Mouse (Mus musculus) ovary, postnatal 36 days (tissue): Measurements from ENCODE around the gene Ccdc69.
A peak's percentile ranks its signal among the peaks of the same experiment; 100 is the strongest.
"Not testable (repeated sequence)": the region's sequence is repeated elsewhere in the genome, so short reads cannot be mapped to it uniquely, and the experiment has no call there.

Experiments
- DNase-seq: peaks from one replicate; pipeline ENCODE4 v3.0.0; 2022; ENCODE audit warnings: low spot score, mixed read lengths

The Ccdc69 gene

GRCm38 (mm10) chr11:55096731-55097462 lies 19.0 kb upstream of the Ccdc69 start:
- no peak for DNase-seq

DNA sequence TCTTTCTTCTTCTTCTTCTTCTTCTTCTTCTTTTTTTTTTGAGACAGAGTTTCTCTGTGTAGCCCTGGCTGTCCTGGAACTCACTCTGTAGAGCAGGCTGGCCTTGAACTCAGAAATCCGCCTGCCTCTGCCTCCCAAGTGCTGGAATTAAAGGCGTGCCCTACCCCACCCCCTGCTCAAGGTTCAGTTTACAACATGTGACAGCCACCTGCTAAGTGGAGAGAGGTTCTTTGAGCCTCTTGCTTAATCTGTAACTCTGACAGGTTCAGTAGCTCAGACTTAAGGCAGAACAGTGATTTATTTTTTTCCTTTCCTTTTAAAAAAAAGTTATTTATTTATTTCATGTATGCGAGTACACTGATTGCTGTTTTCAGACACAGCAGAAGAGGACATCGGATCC lies 18.4 kb upstream of the Ccdc69 start:
- DNase-seq = not testable (repeated sequence)

- no peak for DNase-seq
Measured at GRCm38 (mm10) chr11:55093096-55093495, 15.2 kb upstream of the Ccdc69 start.

GRCm38 (mm10) chr11:55089892-55090291 lies 12.0 kb upstream of the Ccdc69 start:
- DNase-seq = no peak

DNA sequence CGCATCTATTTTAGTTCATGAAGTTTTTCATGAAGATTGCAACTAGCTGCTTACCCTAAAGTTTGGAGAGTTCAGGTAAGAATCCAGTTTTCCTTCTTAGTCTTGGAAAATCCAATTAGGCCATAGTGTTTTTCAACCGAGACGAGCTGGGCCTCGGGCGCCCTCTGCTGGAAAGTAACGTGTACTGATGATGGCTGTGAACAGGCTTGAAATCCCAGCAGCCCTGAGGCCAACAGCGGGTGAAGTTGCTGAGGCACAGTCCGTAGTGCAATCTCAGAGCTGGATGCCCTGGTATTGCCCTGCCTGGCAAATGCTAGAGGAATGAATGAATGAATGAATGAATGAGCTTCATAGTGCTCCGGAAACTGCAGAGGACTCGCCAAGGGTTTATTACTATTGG lies 9.1 kb upstream of the Ccdc69 start:
- peak; percentile 66 for DNase-seq

GRCm38 (mm10) chr11:55085396-55085795 lies 7.5 kb upstream of the Ccdc69 start:
- DNase-seq = no peak

- no peak for DNase-seq
Measured at GRCm38 (mm10) chr11:55084629-55085028, 6.7 kb upstream of the Ccdc69 start.

DNA sequence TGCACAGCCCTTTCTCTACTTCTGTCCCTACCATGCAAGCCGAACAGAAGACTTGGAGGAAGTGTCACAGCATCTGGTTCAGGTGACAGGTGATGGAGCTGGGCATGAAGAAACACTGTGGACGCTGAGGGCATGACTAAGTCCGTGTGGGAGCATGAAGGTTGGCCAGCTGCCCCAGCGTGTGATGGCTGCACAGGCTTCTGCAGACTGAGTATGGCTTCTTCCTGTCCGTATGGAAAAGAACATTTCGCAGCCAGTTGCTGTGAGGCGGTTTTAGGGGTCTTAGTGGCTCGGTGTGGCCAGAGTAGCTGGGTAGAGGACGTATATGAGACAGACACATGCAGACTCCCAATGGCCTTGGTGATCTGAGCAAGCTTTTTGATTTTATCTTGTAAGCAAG lies 3.3 kb upstream of the Ccdc69 start:
- DNase-seq = no peak

DNA sequence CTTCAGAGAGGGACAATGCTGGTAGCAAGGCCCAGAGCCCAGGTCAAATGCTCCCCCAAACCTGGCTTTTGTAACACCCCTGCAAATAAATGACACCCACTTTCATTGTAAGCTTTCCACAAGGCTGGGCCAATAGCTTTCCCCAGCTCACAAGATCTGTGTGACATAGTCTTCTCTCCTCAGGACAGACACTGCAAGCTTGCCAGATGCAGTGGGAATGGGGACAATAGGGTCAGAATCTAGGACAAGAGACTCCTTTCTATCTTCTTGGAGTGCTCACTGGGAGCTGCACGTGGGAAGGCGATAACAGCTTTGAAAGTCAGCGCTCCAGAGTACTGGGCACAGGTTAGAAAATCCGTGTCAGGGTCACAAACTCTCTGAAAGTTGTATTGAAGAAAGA lies 1.2 kb upstream of the Ccdc69 start:
- DNase-seq = no peak

GRCm38 (mm10) chr11:55078502-55078901 lies 571 bp upstream of the Ccdc69 start:
- DNase-seq = no peak

DNA sequence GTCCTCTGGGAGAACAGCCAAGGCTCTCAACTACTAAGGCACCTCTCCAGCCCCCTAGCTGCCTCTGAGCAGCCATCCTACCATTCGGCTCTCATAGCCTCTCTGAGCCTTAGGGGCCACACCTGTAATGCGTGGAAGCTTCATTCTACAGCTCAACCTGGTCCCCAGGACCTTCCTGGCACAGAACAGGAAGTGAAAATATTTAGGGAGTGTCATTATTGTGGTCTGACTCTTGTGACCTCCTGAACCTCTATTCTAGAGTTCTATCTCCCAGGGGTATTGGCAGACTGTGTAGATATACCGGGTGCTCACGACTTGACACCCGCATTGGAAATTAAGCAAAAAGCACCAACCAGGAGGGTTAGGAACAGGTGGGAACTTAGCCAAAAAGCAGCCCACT lies 1.7 kb downstream of the Ccdc69 start:
- no peak for DNase-seq

- no peak for DNase-seq
Measured at GRCm38 (mm10) chr11:55075602-55076001, 2.3 kb downstream of the Ccdc69 start.

- DNase-seq = no peak
Measured at GRCm38 (mm10) chr11:55073191-55073590, 4.7 kb downstream of the Ccdc69 start.

GRCm38 (mm10) chr11:55072467-55072866 lies 5.5 kb downstream of the Ccdc69 start:
- DNase-seq = no peak

- no peak for DNase-seq
Measured at GRCm38 (mm10) chr11:55071344-55071743, 6.6 kb downstream of the Ccdc69 start.

DNA sequence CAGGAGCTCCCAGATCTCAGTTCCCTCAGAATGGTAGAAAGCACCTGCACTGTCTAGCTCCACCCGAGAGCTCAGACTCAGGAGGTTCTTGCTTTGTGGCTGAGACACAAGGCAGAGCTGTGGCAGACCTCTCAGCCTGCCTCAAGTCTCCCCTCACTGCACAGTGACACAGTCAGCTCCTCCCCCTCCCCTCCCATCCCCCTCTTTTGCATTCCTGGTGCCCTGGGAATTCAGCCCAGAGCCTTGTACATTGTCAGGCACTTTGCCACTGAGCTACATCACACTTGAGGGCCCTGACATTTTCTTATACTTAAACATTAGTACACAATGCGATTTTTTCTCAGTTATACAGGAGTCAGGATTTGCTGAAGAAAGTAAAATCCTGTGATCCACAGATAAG lies 8.9 kb downstream of the Ccdc69 start:
- no peak for DNase-seq

- DNase-seq = no peak
Measured at GRCm38 (mm10) chr11:55066921-55067320, 11.0 kb downstream of the Ccdc69 start.

- DNase-seq = no peak
Measured at GRCm38 (mm10) chr11:55062856-55063255, 15.1 kb downstream of the Ccdc69 start.

DNA sequence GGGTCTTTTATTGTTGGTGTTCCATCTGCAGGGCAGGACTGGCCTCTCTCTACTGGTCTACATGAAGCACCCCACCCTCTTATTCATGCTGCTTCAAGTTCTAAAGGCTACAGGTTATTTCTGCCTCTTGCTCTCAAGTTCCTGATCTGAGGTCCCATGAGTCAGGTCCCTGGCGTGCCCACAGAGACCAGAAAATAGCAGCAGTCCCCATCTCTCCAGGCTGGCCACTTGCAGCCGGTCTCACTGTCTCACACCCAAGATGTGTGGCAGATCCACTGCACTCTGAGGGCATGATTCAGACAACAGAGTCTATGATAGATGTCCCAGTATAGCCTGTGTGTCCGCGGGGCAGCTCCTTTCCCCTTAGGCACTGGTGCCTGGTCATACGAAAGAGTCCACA lies 17.1 kb downstream of the Ccdc69 start:
- no peak for DNase-seq

GRCm38 (mm10) chr11:55057511-55057910 lies 20.4 kb downstream of the Ccdc69 start:
- DNase-seq = no peak

DNA sequence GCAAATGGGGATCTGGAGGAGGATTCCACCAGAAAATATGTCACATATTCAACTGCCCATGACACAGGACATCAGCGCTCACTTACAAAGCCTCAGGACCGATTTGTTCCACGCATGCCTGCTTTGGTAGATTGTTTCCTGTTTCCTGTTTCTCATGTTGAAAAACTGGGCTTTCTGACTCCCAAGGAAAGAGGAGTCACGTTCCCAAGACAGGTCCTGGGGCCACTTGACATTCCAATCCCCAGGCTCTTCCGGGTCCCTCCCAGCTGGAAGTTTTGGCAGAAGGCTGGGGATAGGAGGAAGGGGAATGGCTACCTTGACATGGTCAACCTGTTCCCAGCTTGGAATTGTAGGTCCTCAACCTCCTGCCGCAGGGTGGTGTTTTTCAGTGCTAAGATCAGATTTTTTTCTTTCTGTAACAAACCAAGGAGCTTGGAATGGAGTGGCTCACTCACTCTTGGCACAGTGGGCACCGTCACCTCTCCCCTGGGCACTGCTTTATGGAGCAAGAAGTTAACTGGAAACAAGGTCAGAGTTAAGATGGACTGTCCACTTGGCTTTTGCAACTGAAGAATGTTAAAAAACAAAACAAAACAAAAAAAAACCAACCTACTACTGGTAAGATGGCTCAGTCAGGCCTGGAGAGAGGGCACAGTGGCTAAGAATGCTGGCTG lies 27.0 kb downstream of the Ccdc69 start:
- no peak for DNase-seq

DNA sequence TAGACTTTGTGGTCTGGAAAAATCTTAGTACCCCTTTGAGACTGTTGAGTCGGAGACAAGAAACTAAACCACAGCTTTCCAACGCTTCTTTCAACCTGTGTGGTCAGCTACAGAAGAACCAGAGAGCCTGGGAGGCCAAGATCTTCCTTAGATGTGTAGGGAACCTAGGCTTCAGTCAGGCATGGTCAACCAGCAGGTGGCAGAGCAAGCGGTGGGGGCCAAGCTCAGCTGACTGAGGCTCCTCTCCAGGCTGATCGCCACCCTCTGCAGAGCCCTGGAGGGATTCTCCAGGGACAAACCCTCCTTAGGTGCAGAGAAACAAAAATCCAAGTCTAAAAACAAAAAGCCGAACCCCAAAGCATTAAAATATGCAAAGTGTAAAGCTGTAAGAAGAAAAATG lies 31.3 kb downstream of the Ccdc69 start:
- peak; percentile 68 for DNase-seq

- no peak for DNase-seq
Measured at GRCm38 (mm10) chr11:55041348-55041747, 36.6 kb downstream of the Ccdc69 start.

DNA sequence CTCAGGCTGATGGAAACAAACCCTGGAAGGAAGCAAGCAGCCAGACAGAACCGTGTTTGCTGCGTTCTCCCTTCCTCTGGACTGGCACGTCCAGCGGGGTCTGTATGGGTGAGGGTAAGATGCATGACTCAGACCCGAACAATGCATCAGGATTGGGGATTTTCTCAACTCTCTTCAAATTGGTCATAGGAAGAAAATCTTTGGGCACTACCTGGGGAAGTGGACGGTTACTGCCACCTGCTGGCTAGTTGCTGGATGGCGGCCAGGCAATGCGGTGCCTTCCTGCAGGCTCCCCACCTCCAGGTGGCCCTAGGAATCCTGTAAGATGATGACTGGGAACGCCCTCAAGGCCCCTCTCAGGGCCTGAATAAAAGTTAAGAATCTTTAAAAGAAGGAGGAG lies 38.3 kb downstream of the Ccdc69 start:
- peak; percentile 82 for DNase-seq
